Mouse (Mus musculus) small intestine, adult 10 weeks (tissue): ENCODE data around the gene Mbtps2. TPM values are rescaled to one million over a fixed set of nuclear protein-coding genes. Genes with fewer than 3 reads are reported as not detected.

Experiments
- polyA plus RNA-seq: library from polyadenylated mRNA; stranded (reverse); fragments of 350-450 nt; fragmentation: Illumina TruSeq; extraction: RNeasy Lipid Tissue Mini Kit (QIAGEN cat#74804); gene quantifications from one replicate; pipeline ENCODE4 v1.2.3, GENCODE M21; 2014; ENCODE audit warnings: low replicate concordance

Mbtps2 gene
- 24.6 TPM for polyA plus RNA-seq

DNA sequence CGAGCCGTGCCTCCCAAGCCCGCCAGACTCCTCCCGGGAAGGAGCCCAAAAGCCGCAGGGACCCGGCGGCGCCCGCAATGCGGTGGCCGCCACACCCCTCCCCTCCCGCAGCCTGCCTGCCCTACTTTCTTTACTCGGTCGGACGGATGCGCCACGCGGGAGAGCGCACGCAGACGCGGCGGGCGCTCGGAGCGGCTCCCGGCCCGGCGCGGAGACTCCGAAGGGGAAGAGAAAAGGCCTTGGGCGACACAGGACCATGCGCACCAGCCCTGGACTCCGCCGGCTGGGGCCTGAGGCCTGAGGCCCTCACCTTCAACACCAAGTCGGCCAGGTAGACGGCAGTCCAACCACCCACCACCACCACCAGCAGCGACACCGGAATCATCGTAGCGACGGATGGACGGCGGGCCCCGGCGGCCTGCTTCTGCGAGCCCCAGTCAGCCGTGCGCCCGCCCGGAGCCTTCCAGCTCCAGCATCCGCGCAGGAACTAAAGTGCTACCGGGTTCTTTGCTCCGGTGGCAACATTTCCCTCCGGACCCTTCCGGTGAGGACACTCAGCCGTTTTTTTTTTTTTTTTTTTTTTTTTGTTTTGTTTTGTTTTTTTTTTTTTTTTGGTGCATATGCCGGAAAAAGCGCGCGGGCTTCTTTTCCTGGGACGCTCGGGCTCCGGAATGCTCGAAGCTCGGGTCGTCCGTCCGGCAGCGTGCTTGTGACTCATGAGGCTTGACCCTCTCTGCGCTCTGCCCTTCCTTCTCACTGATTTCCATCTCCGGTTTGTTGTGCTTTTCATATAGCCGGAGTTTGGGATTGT lies at the start of gene Mbtps2:
Gene Mbtps2 (minus strand): TSS at position 530 of the 811 bp plus-strand sequence.

DNA sequence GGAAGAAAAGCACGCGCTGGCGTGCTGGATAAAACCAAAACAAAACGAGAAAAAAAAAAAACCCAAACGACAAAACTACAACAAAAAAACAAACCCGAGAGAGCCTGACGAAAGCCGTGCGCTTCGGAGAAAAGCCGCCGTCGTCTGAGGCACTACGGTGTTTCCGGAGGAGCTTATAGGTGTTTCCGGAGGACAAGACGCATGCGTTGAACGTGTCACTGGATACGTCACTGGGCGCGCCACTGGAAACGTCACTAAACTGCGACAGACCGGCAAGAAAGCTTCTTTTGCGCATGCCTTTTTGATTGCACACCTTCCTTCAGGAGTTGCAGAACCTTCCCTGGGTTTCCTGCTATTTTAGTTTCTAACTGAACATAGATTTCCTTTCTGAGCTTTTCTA lies 29.7 kb downstream of the Mbtps2 start, which contains the start of gene Yy2:
Gene Yy2 (minus strand): TSS at position 146 of the 400 bp plus-strand sequence.

DNA sequence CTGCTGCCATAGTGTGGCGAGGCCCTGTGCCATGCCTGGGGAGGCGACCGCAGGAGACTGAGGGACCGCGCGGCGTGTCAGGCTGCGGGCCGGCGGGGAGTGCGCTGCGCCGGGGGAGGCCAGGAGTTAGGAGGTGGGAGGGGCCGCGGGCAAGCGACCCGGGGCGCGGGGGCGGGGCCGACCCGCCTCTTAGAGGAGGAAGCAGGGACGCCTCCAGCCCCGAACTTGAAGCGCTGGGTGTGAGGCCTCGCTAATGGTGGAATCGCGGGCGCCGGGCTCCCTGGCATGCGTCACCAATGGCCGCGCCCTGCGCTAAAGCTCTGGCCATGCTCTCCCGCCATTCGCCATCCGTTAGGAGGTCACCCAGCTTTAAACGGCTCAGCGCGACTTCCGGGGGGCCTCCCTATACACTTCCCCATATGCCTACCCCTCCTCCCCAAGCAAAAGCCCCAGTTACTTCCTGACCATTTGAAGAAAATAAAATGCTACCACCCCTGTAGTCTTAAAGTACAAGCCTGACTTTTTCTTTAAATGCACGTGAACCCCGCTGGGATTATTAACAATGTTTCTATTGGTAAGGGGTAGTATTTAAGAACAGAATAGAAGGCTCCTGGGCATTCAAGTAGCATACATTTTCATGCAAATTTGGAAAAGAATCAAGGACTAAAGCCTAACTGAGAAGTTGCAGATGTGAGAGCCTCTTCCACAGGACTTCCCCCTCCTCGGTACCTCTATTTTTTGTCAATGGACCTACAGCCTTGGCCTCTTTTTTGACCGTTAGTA lies 106.4 kb downstream of the Mbtps2 start, which contains the start of gene Sms:
Gene Sms (minus strand): TSS at position 344 of the 783 bp plus-strand sequence.

Other genes starting within 250 kb of the Mbtps2 start
- gene Phex, start 183.4 kb downstream of the Mbtps2 start, polyA plus RNA-seq: 0.19 TPM
- gene Sms, start 106.4 kb downstream of the Mbtps2 start, polyA plus RNA-seq: 39.5 TPM
- gene Yy2, start 29.7 kb downstream of the Mbtps2 start, polyA plus RNA-seq: 5.6 TPM
- gene Smpx, start 100.2 kb upstream of the Mbtps2 start, polyA plus RNA-seq: 17.4 TPM
- gene Klhl34, start 219.7 kb upstream of the Mbtps2 start, polyA plus RNA-seq: not detected